Mouse (Mus musculus): ENCODE data around the gene Zcchc24. TPM values are rescaled to one million over a fixed set of nuclear protein-coding genes. Genes with fewer than 3 reads are reported as not detected.
"Not testable (repeated sequence)": the region's sequence is repeated elsewhere in the genome, so short reads cannot be mapped to it uniquely, and the experiment has no call there.

Zcchc24 gene
- total RNA-seq (2017) = 10.1 TPM in 2 replicates

GRCm38 (mm10) chr14:25768915-25769625 is at the start of gene Zcchc24:
Gene Zcchc24 (minus strand): TSS chr14:25769039.
- peak; percentile 38; the same call in 1 of the 2 replicates for ATAC-seq (ENCODE audit: extremely low read depth, insufficient number of reproducible peaks, low FRiP score, poor library complexity, severe bottlenecking)

- ATAC-seq (ENCODE audit: extremely low read depth, insufficient number of reproducible peaks, low FRiP score, poor library complexity, severe bottlenecking) = peak; percentile 58; the same call in 1 of the 2 replicates
Observed at GRCm38 (mm10) chr14:25816416-25816815, 47.6 kb upstream of the Zcchc24 start.

- no peak for ATAC-seq (ENCODE audit: extremely low read depth, insufficient number of reproducible peaks, low FRiP score, poor library complexity, severe bottlenecking)
Observed at GRCm38 (mm10) chr14:25814140-25814539, 45.3 kb upstream of the Zcchc24 start.

- ATAC-seq (ENCODE audit: extremely low read depth, insufficient number of reproducible peaks, low FRiP score, poor library complexity, severe bottlenecking) = not testable (repeated sequence)
Observed at GRCm38 (mm10) chr14:25811026-25811425, 42.2 kb upstream of the Zcchc24 start.

GRCm38 (mm10) chr14:25806561-25806960 is 37.7 kb upstream of the Zcchc24 start:
- ATAC-seq (ENCODE audit: extremely low read depth, insufficient number of reproducible peaks, low FRiP score, poor library complexity, severe bottlenecking) = no peak

GRCm38 (mm10) chr14:25805871-25806270 is 37.0 kb upstream of the Zcchc24 start:
- ATAC-seq (ENCODE audit: extremely low read depth, insufficient number of reproducible peaks, low FRiP score, poor library complexity, severe bottlenecking) = no peak

- no peak for ATAC-seq (ENCODE audit: extremely low read depth, insufficient number of reproducible peaks, low FRiP score, poor library complexity, severe bottlenecking)
Observed at GRCm38 (mm10) chr14:25803246-25803809, 34.5 kb upstream of the Zcchc24 start.

GRCm38 (mm10) chr14:25802511-25802910 is 33.7 kb upstream of the Zcchc24 start:
- ATAC-seq (ENCODE audit: extremely low read depth, insufficient number of reproducible peaks, low FRiP score, poor library complexity, severe bottlenecking) = no peak

GRCm38 (mm10) chr14:25800166-25800960 is 31.5 kb upstream of the Zcchc24 start:
- peak; percentile 86 for ATAC-seq (ENCODE audit: extremely low read depth, insufficient number of reproducible peaks, low FRiP score, poor library complexity, severe bottlenecking)

- ATAC-seq (ENCODE audit: extremely low read depth, insufficient number of reproducible peaks, low FRiP score, poor library complexity, severe bottlenecking) = no peak
Observed at GRCm38 (mm10) chr14:25796619-25797018, 27.8 kb upstream of the Zcchc24 start.

- ATAC-seq (ENCODE audit: extremely low read depth, insufficient number of reproducible peaks, low FRiP score, poor library complexity, severe bottlenecking) = no peak
Observed at GRCm38 (mm10) chr14:25795561-25796174, 26.8 kb upstream of the Zcchc24 start.

GRCm38 (mm10) chr14:25795067-25795466 is 26.2 kb upstream of the Zcchc24 start:
- ATAC-seq (ENCODE audit: extremely low read depth, insufficient number of reproducible peaks, low FRiP score, poor library complexity, severe bottlenecking) = no peak

- ATAC-seq (ENCODE audit: extremely low read depth, insufficient number of reproducible peaks, low FRiP score, poor library complexity, severe bottlenecking) = no peak
Observed at GRCm38 (mm10) chr14:25794331-25794730, 25.5 kb upstream of the Zcchc24 start.

- no peak for ATAC-seq (ENCODE audit: extremely low read depth, insufficient number of reproducible peaks, low FRiP score, poor library complexity, severe bottlenecking)
Observed at GRCm38 (mm10) chr14:25790768-25791302, 22.0 kb upstream of the Zcchc24 start.

- no peak for ATAC-seq (ENCODE audit: extremely low read depth, insufficient number of reproducible peaks, low FRiP score, poor library complexity, severe bottlenecking)
Observed at GRCm38 (mm10) chr14:25789946-25790345, 21.1 kb upstream of the Zcchc24 start.

GRCm38 (mm10) chr14:25789207-25789606 is 20.4 kb upstream of the Zcchc24 start:
- ATAC-seq (ENCODE audit: extremely low read depth, insufficient number of reproducible peaks, low FRiP score, poor library complexity, severe bottlenecking) = peak; percentile 84

GRCm38 (mm10) chr14:25788201-25788600 is 19.4 kb upstream of the Zcchc24 start:
- ATAC-seq (ENCODE audit: extremely low read depth, insufficient number of reproducible peaks, low FRiP score, poor library complexity, severe bottlenecking) = no peak

- no peak for ATAC-seq (ENCODE audit: extremely low read depth, insufficient number of reproducible peaks, low FRiP score, poor library complexity, severe bottlenecking)
Observed at GRCm38 (mm10) chr14:25787387-25787910, 18.6 kb upstream of the Zcchc24 start.

- no peak for ATAC-seq (ENCODE audit: extremely low read depth, insufficient number of reproducible peaks, low FRiP score, poor library complexity, severe bottlenecking)
Observed at GRCm38 (mm10) chr14:25786959-25787358, 18.1 kb upstream of the Zcchc24 start.

All from neutrophil, adult 5-6 weeks (primary cell).